Mouse (Mus musculus): ENCODE measurements around the gene Senp7.

DNA sequence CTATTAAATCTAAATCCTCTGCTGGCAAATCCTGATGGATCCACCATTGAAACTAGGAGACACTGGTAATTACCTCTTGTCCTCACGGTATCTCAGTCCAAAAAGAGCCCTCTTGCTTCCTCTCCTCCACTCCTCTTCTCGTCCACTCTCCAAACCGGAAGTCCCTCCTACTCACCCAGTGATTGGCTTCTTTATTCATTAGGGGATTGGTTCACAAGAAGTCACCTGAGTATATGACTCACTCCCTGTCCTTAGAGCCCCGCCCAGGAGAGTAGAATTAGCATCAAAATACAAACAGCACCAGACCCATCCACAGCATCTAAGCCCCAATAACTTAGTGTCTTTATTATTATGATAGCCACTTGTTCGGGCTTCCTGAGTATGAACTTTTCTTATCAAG lies 68.0 kb downstream of the Senp7 start:
- TF ChIP-seq FLI1 (IDR thresholded peaks at IDR 0.05; ENCODE audit: low read length) (no peak), GATA1 (IDR thresholded peaks at IDR 0.05; ENCODE audit: borderline replicate concordance, low read length) (no peak)

Data from megakaryocyte, embryonic 14.5 days (primary cell).